Mouse (Mus musculus) lung, embryonic 16.5 days (tissue): ENCODE measurements around the gene Slc2a13. TPM values are rescaled to one million over a fixed set of nuclear protein-coding genes. Genes with fewer than 3 reads are reported as not detected.

Source experiments
- ATAC-seq: fragments of 200-750 bp; cut with Nextera tagmentation; 2 replicates; pipeline ENCODE4 v1.8.0; 2017; ENCODE audit warnings: low read depth, mild to moderate bottlenecking, moderate library complexity
- H3K27ac ChIP-seq: fragments of 300-500 bp; sonication (generic); 2 replicates; pipeline ENCODE4 v1.5.1; 2014; ENCODE audit warnings: mild to moderate bottlenecking, control low read depth, low read length
- H3K27me3 ChIP-seq: fragments of 300-500 bp; sonication (generic); 2 replicates; pipeline ENCODE4 v1.6.1; 2014; ENCODE audit warnings: low read depth, low read length, mixed read lengths; ENCODE audit not compliant: control insufficient read depth, insufficient read depth
- H3K36me3 ChIP-seq: fragments of 300-500 bp; sonication (generic); 2 replicates; pipeline ENCODE4 v1.6.1; 2014; ENCODE audit warnings: low read length; ENCODE audit not compliant: control insufficient read depth, insufficient read depth
- H3K4me1 ChIP-seq: fragments of 300-500 bp; sonication (generic); replicated peaks from 2 replicates; pipeline ENCODE4 v1.6.1; 2014; ENCODE audit warnings: low read length, mixed read lengths; ENCODE audit not compliant: control insufficient read depth, insufficient read depth
- H3K4me2 ChIP-seq: fragments of 300-500 bp; sonication (generic); 2 replicates; pipeline ENCODE4 v1.6.1; 2014; ENCODE audit warnings: low read depth, low read length, control low read depth
- H3K4me3 ChIP-seq: fragments of 300-500 bp; sonication (generic); 2 replicates; pipeline ENCODE4 v1.5.1; 2014; ENCODE audit warnings: mild to moderate bottlenecking, low read length, control low read depth
- H3K9ac ChIP-seq: fragments of 300-500 bp; sonication (generic); 2 replicates; pipeline ENCODE4 v1.6.1; 2014; ENCODE audit warnings: low read length, control low read depth
- H3K9me3 ChIP-seq: fragments of 300-500 bp; sonication (generic); 2 replicates; pipeline ENCODE4 v1.6.1; 2016; ENCODE audit warnings: low read length; ENCODE audit not compliant: control insufficient read depth
- WGBS: fragments of 180-500 bp; shearing (Covaris S2); extraction: QIAGEN DNeasy Blood & Tissue Kit; methylation state at CpG from one replicate; pipeline ENCODE4 v1.1.7; 2014; 5-methylcytosine and 5-hydroxymethylcytosine counted together
- polyA plus RNA-seq: library from polyadenylated mRNA; unstranded; fragments of >200 nt; fragmentation: Nextera tagmentation; extraction: Ambion mirVana; gene quantifications from 2 replicates; pipeline ENCODE4 v1.2.1, GENCODE M21; 2015

Slc2a13 gene
- polyA plus RNA-seq, 1 experiment from 2014 or later, result 1.2 TPM

DNA sequence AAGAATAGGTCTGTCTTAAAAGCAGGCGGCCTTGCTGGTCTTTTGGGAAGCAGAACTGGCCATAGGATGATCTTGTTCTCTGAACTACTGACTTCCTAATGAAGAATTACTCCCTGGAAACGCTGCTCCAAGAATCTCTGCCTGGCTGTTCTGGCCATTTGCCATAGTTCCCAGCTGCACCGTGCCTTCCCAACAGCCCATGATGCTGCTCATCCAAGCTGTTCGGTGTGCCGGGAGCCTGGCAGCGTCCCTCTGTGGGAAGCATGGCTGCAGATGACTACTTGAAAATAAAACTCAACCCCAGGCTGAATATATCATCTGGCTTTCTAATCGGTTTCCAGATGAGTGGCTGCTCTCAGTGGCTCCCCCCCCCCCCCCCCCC, 199.9 kb downstream of the Slc2a13 start:
- Histone ChIP-seq H3K9ac (no peak overlapping the region), H3K4me3 (no peak overlapping the region), H3K4me2 (no peak overlapping the region), H3K9me3 (no peaks in the 10 kb centered on the region), H3K27me3 (no peaks in the 10 kb centered on the region), H3K36me3 (no peaks in the 10 kb centered on the region), H3K27ac (no peak overlapping the region), H3K4me1 (peaks cover 8% of the 10 kb centered on the region; the same call in 1 of the 2 replicates)
- WGBS, result 40% methylated on average over 7 of the region's 7 CpGs
- peak; percentile 86 for ATAC-seq

GRCm38 (mm10) chr15:91372464-91373202, 200.4 kb downstream of the Slc2a13 start:
- Histone ChIP-seq H3K4me1 (peaks cover 8% of the 10 kb centered on the region; the same call in 1 of the 2 replicates), H3K27ac (0 out of 2 replicates have a peak overlapping the region, but pooled peaks have one; percentile 47), H3K9ac (no peak overlapping the region), H3K9me3 (no peaks in the 10 kb centered on the region), H3K27me3 (no peaks in the 10 kb centered on the region), H3K4me3 (no peak overlapping the region), H3K36me3 (no peaks in the 10 kb centered on the region), H3K4me2 (no peak overlapping the region)
- 64% methylated on average over 9 of the region's 9 CpGs for WGBS
- ATAC-seq, result peak; percentile 48; the same call in 1 of the 2 replicates

DNA sequence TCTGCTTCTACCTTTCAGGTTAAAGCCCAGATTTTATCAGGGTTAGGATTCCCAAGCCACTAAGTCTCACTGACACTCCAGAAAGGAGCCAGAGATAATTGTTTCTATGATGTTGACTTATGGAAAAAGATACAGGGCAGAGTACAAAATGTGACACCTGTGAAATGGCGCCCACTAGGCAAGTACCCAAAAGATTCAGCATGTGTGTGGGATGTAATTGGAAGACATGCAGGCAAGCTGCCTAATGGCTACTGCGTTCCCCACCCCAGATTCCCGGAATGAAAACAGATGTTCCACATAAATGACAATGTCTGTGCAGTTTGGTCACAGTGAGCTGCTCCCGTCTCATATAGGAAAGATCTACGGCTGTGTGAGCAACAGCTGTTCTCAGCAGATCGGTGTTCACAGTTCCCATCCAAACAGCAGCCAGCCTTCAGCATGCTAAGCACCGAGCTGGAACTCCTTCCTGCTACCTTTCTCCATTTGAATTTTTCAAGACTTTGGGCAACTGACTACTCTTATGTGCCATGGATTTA, 201.1 kb downstream of the Slc2a13 start:
- H3K4me3 ChIP-seq, result no peak overlapping the region

DNA sequence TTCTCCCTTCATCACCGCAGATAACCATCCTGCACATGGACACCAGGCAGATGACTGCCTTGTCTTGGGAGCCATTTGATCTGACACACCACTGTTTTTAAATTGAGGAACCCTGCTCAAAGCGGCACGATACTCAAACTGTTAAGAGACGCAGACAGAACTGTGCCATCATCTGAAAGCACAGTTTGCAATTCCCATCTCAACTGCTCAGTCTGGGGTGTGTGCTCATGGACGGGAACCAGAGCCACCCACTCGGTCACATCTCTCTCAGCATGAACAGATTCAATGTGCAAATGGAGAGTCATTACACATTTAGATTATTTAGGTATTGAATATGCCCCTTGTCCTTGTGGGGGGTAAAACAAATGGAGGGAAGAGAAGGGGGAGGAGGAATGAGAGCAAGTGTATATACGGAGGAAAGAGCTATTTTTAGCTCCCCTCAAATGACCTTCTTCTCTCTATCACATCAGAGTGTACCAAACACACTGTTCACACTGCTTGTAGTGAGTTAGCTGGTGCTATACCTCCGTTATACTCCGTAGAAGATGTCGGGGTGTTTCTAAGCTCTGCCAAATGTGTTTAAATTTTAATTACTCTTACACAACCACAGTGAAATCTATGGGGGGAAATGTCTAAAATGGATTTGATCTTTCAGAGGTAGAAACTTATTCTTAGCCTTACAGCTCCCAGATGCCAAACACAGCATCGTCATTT, 203.2 kb downstream of the Slc2a13 start:
- peaks cover 8% of the 10 kb centered on the region; the same call in 1 of the 2 replicates for H3K4me1 ChIP-seq
- H3K9ac ChIP-seq, result no peak overlapping the region
- WGBS, result 67% methylated on average over 11 of the region's 11 CpGs
- no peak for ATAC-seq
- H3K9me3 ChIP-seq, result no peaks in the 10 kb centered on the region
- no peaks in the 10 kb centered on the region for H3K36me3 ChIP-seq
- no peaks in the 10 kb centered on the region for H3K27me3 ChIP-seq
- no peak overlapping the region for H3K27ac ChIP-seq
- H3K4me2 ChIP-seq, result no peak overlapping the region
- no peak overlapping the region for H3K4me3 ChIP-seq

More for the DNA sequence above, 201.1 kb downstream of the Slc2a13 start:
- peak; percentile 72 for ATAC-seq
- Histone ChIP-seq H3K4me2 (no peak overlapping the region), H3K27ac (no peak overlapping the region), H3K27me3 (no peaks in the 10 kb centered on the region), H3K9me3 (no peaks in the 10 kb centered on the region), H3K4me1 (peaks cover 8% of the 10 kb centered on the region; the same call in 1 of the 2 replicates), H3K9ac (no peak overlapping the region), H3K36me3 (no peaks in the 10 kb centered on the region)
- WGBS, result 48% methylated on average over 7 of the region's 7 CpGs

GRCm38 (mm10) chr15:91360495-91360894, 212.6 kb downstream of the Slc2a13 start:
- Histone ChIP-seq H3K27ac (no peak overlapping the region), H3K9me3 (no peaks in the 10 kb centered on the region), H3K27me3 (no peaks in the 10 kb centered on the region), H3K9ac (no peak overlapping the region), H3K4me3 (no peak overlapping the region), H3K36me3 (no peaks in the 10 kb centered on the region), H3K4me1 (no peaks in the 10 kb centered on the region), H3K4me2 (no peak overlapping the region)
- WGBS, result 47% methylated on average over 2 of the region's 2 CpGs
- ATAC-seq, result no peak

DNA sequence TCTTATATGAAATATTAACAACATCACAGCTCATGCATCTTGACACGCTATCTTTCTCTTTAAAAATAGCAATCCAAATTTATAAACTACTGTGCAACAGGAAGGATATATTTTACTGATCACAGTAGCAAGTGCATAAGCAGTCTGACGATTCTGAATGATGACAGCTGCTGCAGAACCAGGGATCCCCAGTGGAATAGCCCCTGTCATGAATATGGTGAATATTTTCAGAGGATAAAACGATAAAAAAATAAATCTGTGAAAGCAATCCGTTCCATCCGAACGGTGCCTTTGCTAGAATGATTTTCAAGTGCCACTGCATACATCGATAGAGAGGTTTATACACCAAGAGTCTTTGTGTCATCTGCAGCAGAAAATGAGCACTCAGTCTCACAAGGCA, 222.1 kb downstream of the Slc2a13 start:
- Histone ChIP-seq H3K27me3 (no peaks in the 10 kb centered on the region), H3K4me2 (no peak overlapping the region), H3K4me3 (no peak overlapping the region), H3K4me1 (no peaks in the 10 kb centered on the region), H3K9ac (no peak overlapping the region), H3K9me3 (no peaks in the 10 kb centered on the region), H3K27ac (no peak overlapping the region), H3K36me3 (no peaks in the 10 kb centered on the region)
- WGBS, result 69% methylated on average over 7 of the region's 7 CpGs
- ATAC-seq, result no peak

- 83% methylated on average over 1 of the region's 1 CpGs for WGBS
Observed at GRCm38 (mm10) chr15:91338350-91338749, 234.7 kb downstream of the Slc2a13 start.

GRCm38 (mm10) chr15:91334416-91334900, 238.6 kb downstream of the Slc2a13 start:
- ATAC-seq, result no peak
- H3K9ac ChIP-seq, result no peak overlapping the region
- H3K9me3 ChIP-seq, result no peaks in the 10 kb centered on the region
- no peak overlapping the region for H3K27ac ChIP-seq
- H3K27me3 ChIP-seq, result no peaks in the 10 kb centered on the region
- H3K36me3 ChIP-seq, result no peaks in the 10 kb centered on the region
- H3K4me2 ChIP-seq, result no peak overlapping the region
- H3K4me3 ChIP-seq, result no peak overlapping the region
- WGBS, result 81% methylated on average over 6 of the region's 6 CpGs
- no peaks in the 10 kb centered on the region for H3K4me1 ChIP-seq

More at GRCm38 (mm10) chr15:91338350-91338749, 234.7 kb downstream of the Slc2a13 start:
- Histone ChIP-seq H3K9ac (no peak overlapping the region), H3K27ac (no peak overlapping the region), H3K4me2 (no peak overlapping the region), H3K9me3 (no peaks in the 10 kb centered on the region), H3K4me1 (no peaks in the 10 kb centered on the region), H3K36me3 (no peaks in the 10 kb centered on the region), H3K4me3 (no peak overlapping the region), H3K27me3 (no peaks in the 10 kb centered on the region)
- ATAC-seq, result no peak

- Histone ChIP-seq H3K36me3 (no peaks in the 10 kb centered on the region), H3K4me1 (no peaks in the 10 kb centered on the region), H3K27ac (no peak overlapping the region), H3K27me3 (no peaks in the 10 kb centered on the region), H3K4me2 (no peak overlapping the region), H3K9me3 (no peaks in the 10 kb centered on the region), H3K9ac (no peak overlapping the region), H3K4me3 (no peak overlapping the region)
- no peak for ATAC-seq
- WGBS, result 43% methylated on average over 3 of the region's 3 CpGs
Observed at GRCm38 (mm10) chr15:91327748-91328147, 245.3 kb downstream of the Slc2a13 start.
